Mouse (Mus musculus): ENCODE data around the gene Gm10228. TPM values are rescaled to one million over a fixed set of nuclear protein-coding genes. Genes with fewer than 3 reads are reported as not detected.

Gene Gm10228
- not detected for polyA plus RNA-seq (2014; fragmentation: Illumina TruSeq; extraction: RNeasy Lipid Tissue Mini Kit (QIAGEN cat#74804); ENCODE audit: low read depth, low replicate concordance)

DNA sequence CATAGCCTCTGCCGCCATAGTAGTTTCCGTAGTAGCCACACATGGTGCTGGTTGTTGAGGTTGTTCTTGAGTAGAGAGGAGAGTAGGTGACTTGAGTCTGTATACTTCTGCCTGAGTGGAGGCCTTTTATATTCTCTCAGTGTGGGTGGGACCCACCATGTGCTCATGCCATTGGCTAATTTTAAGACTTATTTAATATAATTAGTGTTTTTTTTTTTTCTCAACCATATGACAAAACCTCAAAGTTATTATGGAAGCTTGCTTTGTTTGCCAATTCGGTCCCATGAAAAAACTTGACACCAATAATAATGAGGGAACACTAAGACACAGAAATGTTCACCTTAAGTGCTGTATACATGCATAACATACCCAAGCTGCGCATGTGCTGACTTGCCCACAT lies at the start of gene Gm10228:
TSS of gene Gm10228 (minus strand) at position 101 of the 400 bp plus-strand sequence.

DNA sequence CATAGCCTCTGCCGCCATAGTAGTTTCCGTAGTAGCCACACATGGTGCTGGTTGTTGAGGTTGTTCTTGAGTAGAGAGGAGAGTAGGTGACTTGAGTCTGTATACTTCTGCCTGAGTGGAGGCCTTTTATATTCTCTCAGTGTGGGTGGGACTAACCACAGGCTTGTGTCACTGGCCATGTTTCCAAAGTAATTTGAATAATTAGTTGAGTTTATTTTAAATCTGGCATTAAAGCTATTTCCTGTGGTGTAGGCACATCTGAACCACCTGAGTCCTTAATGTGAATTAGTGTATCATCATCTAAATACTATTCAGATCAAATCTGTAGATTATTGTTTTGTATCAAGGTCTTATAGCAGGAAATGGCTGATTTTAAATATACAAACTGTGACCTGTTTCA lies 22.6 kb upstream of the Gm10228 start, which contains the start of gene 1110025L11Rik:
TSS of gene 1110025L11Rik (minus strand) at position 101 of the 400 bp plus-strand sequence.

DNA sequence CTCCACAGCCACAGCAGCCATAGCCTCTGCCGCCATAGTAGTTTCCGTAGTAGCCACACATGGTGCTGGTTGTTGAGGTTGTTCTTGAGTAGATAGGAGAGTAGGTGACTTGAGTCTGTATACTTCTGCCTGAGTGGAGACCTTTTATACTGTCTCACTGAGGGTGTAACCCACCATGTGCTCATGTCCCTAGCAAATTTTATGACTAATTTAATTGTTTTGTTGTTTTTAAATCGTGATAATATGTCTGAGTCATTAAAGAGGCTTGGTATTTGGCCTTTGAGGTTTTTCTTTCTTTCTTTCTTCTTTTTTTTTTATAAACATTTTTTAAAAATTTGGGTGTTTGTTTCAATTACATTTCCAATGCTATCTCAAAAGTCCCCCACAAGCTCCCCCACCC lies 6.5 kb upstream of the Gm10228 start, which contains the start of gene Krtap6-5:
TSS of gene Krtap6-5 (minus strand) at position 101 of the 400 bp plus-strand sequence.

DNA sequence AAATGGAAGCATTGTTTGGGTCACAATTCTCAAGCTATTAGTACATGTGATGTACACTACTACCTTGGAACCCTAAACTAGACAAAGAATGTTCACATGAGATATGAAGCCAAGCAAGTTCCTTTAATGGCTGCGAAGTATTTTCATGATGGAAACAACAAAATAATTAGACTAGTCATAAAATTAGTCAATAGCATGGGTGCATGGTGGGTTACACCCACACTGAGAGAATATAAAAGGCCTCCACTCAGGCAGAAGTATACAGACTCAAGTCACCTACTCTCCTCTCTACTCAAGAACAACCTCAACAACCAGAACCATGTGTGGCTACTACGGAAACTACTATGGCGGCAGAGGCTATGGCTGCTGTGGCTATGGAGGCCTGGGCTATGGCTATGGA lies 9.9 kb downstream of the Gm10228 start, which contains the start of gene Krtap6-1:
TSS of gene Krtap6-1 (plus strand) at position 301 of the 400 bp plus-strand sequence.

DNA sequence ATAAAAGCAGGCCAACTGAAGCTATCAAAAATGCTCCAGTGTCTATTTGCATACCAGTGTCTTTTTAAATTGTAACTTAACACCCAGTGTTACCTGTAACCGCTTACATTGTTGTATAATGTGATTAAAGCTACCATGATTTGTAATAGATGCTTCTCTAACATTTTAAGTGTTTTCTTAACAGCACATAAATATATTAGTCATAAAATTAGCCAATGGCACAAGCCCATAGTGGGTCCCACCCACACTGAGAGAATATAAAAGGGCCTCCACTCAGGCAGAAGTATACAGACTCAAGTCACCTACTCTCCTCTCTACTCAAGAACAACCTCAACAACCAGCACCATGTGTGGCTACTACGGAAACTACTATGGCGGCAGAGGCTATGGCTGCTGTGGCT lies 26.3 kb downstream of the Gm10228 start, which contains the start of gene Gm10229:
TSS of gene Gm10229 (plus strand) at position 301 of the 400 bp plus-strand sequence.

DNA sequence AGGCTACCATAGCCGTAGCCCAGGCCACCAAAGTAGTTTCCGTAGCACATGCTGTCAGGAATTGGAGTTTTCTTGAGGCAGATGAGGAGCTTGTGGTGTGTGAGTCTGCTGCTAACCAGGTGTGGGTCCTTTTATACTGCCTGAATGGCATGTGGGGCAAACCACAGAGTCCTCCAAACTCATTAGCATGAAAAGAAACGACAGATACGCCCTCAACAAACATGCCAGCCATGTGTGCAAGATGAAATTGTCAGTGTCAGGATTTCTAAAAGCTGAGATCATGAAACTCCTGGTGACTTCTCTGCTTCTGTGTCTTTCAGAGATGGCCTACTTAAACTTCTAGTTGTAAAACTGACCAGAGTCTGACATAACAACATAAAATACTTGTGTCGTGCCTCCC lies 30.6 kb downstream of the Gm10228 start, which contains the start of gene Krtap22-2:
TSS of gene Krtap22-2 (minus strand) at position 101 of the 400 bp plus-strand sequence.

Other genes with a start within 250 kb of the Gm10228 start
- gene Gm20741, start 229.3 kb downstream of the Gm10228 start, polyA plus RNA-seq (2014; fragmentation: Illumina TruSeq; extraction: RNeasy Lipid Tissue Mini Kit (QIAGEN cat#74804); ENCODE audit: low read depth, low replicate concordance) = not detected
- gene Krtap15, start 221.3 kb downstream of the Gm10228 start, polyA plus RNA-seq (2014; fragmentation: Illumina TruSeq; extraction: RNeasy Lipid Tissue Mini Kit (QIAGEN cat#74804); ENCODE audit: low read depth, low replicate concordance) = not detected
- not detected for gene Krtap14, start 215.3 kb downstream of the Gm10228 start, polyA plus RNA-seq (2014; fragmentation: Illumina TruSeq; extraction: RNeasy Lipid Tissue Mini Kit (QIAGEN cat#74804); ENCODE audit: low read depth, low replicate concordance)
- gene Krtap19-1, start 172.1 kb downstream of the Gm10228 start, polyA plus RNA-seq (2014; fragmentation: Illumina TruSeq; extraction: RNeasy Lipid Tissue Mini Kit (QIAGEN cat#74804); ENCODE audit: low read depth, low replicate concordance) = not detected
- not detected for gene Krtap19-2, start 167.2 kb downstream of the Gm10228 start, polyA plus RNA-seq (2014; fragmentation: Illumina TruSeq; extraction: RNeasy Lipid Tissue Mini Kit (QIAGEN cat#74804); ENCODE audit: low read depth, low replicate concordance)
- not detected for gene Krtap19-3, start 163.4 kb downstream of the Gm10228 start, polyA plus RNA-seq (2014; fragmentation: Illumina TruSeq; extraction: RNeasy Lipid Tissue Mini Kit (QIAGEN cat#74804); ENCODE audit: low read depth, low replicate concordance)
- gene Krtap19-4, start 156.4 kb downstream of the Gm10228 start, polyA plus RNA-seq (2014; fragmentation: Illumina TruSeq; extraction: RNeasy Lipid Tissue Mini Kit (QIAGEN cat#74804); ENCODE audit: low read depth, low replicate concordance) = not detected
- not detected for gene Krtap19-5, start 145.0 kb downstream of the Gm10228 start, polyA plus RNA-seq (2014; fragmentation: Illumina TruSeq; extraction: RNeasy Lipid Tissue Mini Kit (QIAGEN cat#74804); ENCODE audit: low read depth, low replicate concordance)
- gene Krtap19-9b, start 109.2 kb downstream of the Gm10228 start, polyA plus RNA-seq (2014; fragmentation: Illumina TruSeq; extraction: RNeasy Lipid Tissue Mini Kit (QIAGEN cat#74804); ENCODE audit: low read depth, low replicate concordance) = not detected
- not detected for gene Krtap16-3, start 78.6 kb downstream of the Gm10228 start, polyA plus RNA-seq (2014; fragmentation: Illumina TruSeq; extraction: RNeasy Lipid Tissue Mini Kit (QIAGEN cat#74804); ENCODE audit: low read depth, low replicate concordance)
- gene Krtap22-2, start 30.7 kb downstream of the Gm10228 start, polyA plus RNA-seq (2014; fragmentation: Illumina TruSeq; extraction: RNeasy Lipid Tissue Mini Kit (QIAGEN cat#74804); ENCODE audit: low read depth, low replicate concordance) = not detected
- not detected for gene Gm10229, start 26.2 kb downstream of the Gm10228 start, polyA plus RNA-seq (2014; fragmentation: Illumina TruSeq; extraction: RNeasy Lipid Tissue Mini Kit (QIAGEN cat#74804); ENCODE audit: low read depth, low replicate concordance)
- not detected for gene Krtap6-1, start 9.8 kb downstream of the Gm10228 start, polyA plus RNA-seq (2014; fragmentation: Illumina TruSeq; extraction: RNeasy Lipid Tissue Mini Kit (QIAGEN cat#74804); ENCODE audit: low read depth, low replicate concordance)
- not detected for gene Krtap6-5, start 6.4 kb upstream of the Gm10228 start, polyA plus RNA-seq (2014; fragmentation: Illumina TruSeq; extraction: RNeasy Lipid Tissue Mini Kit (QIAGEN cat#74804); ENCODE audit: low read depth, low replicate concordance)
- not detected for gene 1110025L11Rik, start 22.5 kb upstream of the Gm10228 start, polyA plus RNA-seq (2014; fragmentation: Illumina TruSeq; extraction: RNeasy Lipid Tissue Mini Kit (QIAGEN cat#74804); ENCODE audit: low read depth, low replicate concordance)
- gene Krtap6-3, start 42.5 kb upstream of the Gm10228 start, polyA plus RNA-seq (2014; fragmentation: Illumina TruSeq; extraction: RNeasy Lipid Tissue Mini Kit (QIAGEN cat#74804); ENCODE audit: low read depth, low replicate concordance) = not detected
- gene Gm6358, start 99.4 kb upstream of the Gm10228 start, polyA plus RNA-seq (2014; fragmentation: Illumina TruSeq; extraction: RNeasy Lipid Tissue Mini Kit (QIAGEN cat#74804); ENCODE audit: low read depth, low replicate concordance) = not detected
- gene Gm10061, start 109.6 kb upstream of the Gm10228 start, polyA plus RNA-seq (2014; fragmentation: Illumina TruSeq; extraction: RNeasy Lipid Tissue Mini Kit (QIAGEN cat#74804); ENCODE audit: low read depth, low replicate concordance) = not detected
- not detected for gene Gm9789, start 116.5 kb upstream of the Gm10228 start, polyA plus RNA-seq (2014; fragmentation: Illumina TruSeq; extraction: RNeasy Lipid Tissue Mini Kit (QIAGEN cat#74804); ENCODE audit: low read depth, low replicate concordance)
- not detected for gene Gm7735, start 128.0 kb upstream of the Gm10228 start, polyA plus RNA-seq (2014; fragmentation: Illumina TruSeq; extraction: RNeasy Lipid Tissue Mini Kit (QIAGEN cat#74804); ENCODE audit: low read depth, low replicate concordance)
- gene 1110057P08Rik, start 133.3 kb upstream of the Gm10228 start, polyA plus RNA-seq (2014; fragmentation: Illumina TruSeq; extraction: RNeasy Lipid Tissue Mini Kit (QIAGEN cat#74804); ENCODE audit: low read depth, low replicate concordance) = not detected
- not detected for gene Krtap20-2, start 164.4 kb upstream of the Gm10228 start, polyA plus RNA-seq (2014; fragmentation: Illumina TruSeq; extraction: RNeasy Lipid Tissue Mini Kit (QIAGEN cat#74804); ENCODE audit: low read depth, low replicate concordance)

Data from adrenal gland, adult 10 weeks (tissue).